Mouse (Mus musculus) olfactory bulb, adult 2 months (tissue): ENCODE data around the gene Mepe. TPM values are rescaled to one million over a fixed set of nuclear protein-coding genes. Genes with fewer than 3 reads are reported as not detected.

Experiments
- H3K27ac ChIP-seq: fragments of 200-500 bp; 2 replicates; pipeline ENCODE4 v1.5.1; 2012; ENCODE audit warnings: low read depth, low read length; ENCODE audit not compliant: insufficient read depth
- H3K4me1 ChIP-seq: fragments of 200-500 bp; 2 replicates; pipeline ENCODE4 v1.6.1; 2012; ENCODE audit warnings: low read length; ENCODE audit not compliant: control insufficient read depth, insufficient read depth
- H3K4me3 ChIP-seq: fragments of 200-500 bp; 2 replicates; pipeline ENCODE4 v1.5.1; 2012; ENCODE audit warnings: mild to moderate bottlenecking, low read depth, low read length, moderate library complexity; ENCODE audit not compliant: insufficient read depth
- CTCF ChIP-seq: fragments of 200-500 bp; IDR thresholded peaks from 2 replicates; pipeline ENCODE4 v1.5.1; 2012; ENCODE audit warnings: low read depth, mild to moderate bottlenecking, low read length, moderate library complexity; ENCODE audit not compliant: insufficient read depth
- POLR2A ChIP-seq: fragments of 200-500 bp; IDR thresholded peaks from 2 replicates; pipeline ENCODE4 v1.6.1; 2012; ENCODE audit warnings: mild to moderate bottlenecking, low read depth, low read length, moderate library complexity; ENCODE audit not compliant: insufficient read depth
- WGBS: fragments of 180-500 bp; shearing (Covaris S2); methylation state at CpG from one replicate; pipeline ENCODE4 v1.1.7; 2018; 5-methylcytosine and 5-hydroxymethylcytosine counted together
- polyA plus RNA-seq: library from polyadenylated mRNA; stranded (reverse); fragments of >200 nt; gene quantifications from 2 replicates; pipeline ENCODE4 v1.2.4, GENCODE M21; 2012; ENCODE audit warnings: low replicate concordance; ENCODE audit not compliant: missing spikeins, insufficient read depth, insufficient read length

The Mepe gene
- polyA plus RNA-seq, 1 experiment = not detected

DNA sequence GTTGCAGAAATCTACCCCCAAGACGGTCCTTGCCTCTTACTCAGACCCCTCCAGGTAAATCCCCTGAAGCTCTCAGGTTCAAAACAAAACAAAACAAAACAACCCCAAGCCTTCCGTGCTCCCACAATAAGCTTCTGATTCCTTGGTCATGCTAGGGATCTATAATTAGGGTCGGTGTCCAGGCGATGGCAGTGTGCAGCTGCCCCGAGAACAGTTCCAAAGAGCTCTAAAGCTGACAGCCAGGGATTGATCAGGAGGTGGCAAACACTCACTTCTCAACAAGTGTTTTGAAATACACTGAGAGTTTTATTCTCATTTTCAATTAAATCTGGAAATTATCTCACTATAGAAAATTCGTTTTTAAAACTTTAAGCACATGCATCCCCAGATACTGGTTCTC lies 17.8 kb downstream of the Mepe start:
- H3K27ac ChIP-seq = no peak overlapping the region
- WGBS = 33% methylated on average over 6 of the region's 6 CpGs
- no peak overlapping the region for H3K4me3 ChIP-seq
- TF ChIP-seq POLR2A (no peak), CTCF (no peak)
- H3K4me1 ChIP-seq = peaks cover 2% of the 10 kb centered on the region

- Histone ChIP-seq H3K4me1 (peaks cover 2% of the 10 kb centered on the region), H3K27ac (no peak overlapping the region), H3K4me3 (no peak overlapping the region)
- TF ChIP-seq CTCF = no peak
- TF ChIP-seq POLR2A = no peak
- WGBS = 74% methylated on average over 9 of the region's 9 CpGs
These were observed 19.6 kb downstream of the Mepe start for GRCm38 (mm10) chr5:104344526-104345240.

DNA sequence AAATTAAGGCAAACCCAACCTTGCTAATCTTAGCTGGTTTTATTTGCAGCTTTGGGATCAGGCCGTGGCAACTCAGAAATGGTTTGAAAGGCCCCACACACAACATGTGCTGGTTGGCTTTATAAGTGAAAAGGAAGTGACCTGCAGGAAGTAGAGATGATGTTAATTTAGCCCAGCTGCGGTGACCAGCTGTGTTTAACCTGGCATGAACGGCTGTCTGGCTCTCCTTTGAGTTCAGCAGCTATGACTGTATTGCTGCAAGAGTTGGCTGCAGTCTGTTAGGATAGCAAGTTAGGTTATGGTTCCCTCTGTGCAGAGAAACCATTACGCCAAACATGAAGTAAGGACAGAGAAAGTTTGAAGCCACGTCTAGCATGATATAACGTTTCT lies 20.1 kb downstream of the Mepe start:
- TF ChIP-seq CTCF (no peak), POLR2A (no peak)
- no peaks in the 10 kb centered on the region for H3K4me1 ChIP-seq

GRCm38 (mm10) chr5:104351041-104351440 lies 25.9 kb downstream of the Mepe start:
- no peak for TF ChIP-seq CTCF
- no peak for TF ChIP-seq POLR2A

More for the DNA sequence above, 20.1 kb downstream of the Mepe start:
- Histone ChIP-seq H3K4me3 (no peak overlapping the region), H3K27ac (no peak overlapping the region)
- 80% methylated on average over 6 of the region's 6 CpGs for WGBS

DNA sequence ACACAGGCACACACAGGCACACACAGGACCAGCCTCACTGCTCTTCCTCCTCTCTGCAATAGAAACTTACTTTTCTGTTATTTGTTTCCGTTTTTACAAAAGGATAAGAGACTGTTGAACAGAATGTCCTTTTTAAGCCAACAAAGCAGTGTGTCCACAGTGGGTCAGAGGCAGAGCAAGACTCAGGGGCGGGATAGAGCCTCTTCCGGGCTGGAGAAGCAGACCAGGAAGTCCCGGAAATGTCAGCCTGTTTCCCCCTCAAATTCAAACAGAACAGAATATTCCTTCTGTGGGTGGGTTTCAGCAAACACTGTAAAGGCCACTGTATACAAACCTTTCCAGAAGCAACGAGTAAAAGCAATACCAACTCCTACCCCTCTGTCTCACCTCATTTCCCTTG lies 26.7 kb downstream of the Mepe start:
- WGBS = 57% methylated on average over 5 of the region's 5 CpGs

More at GRCm38 (mm10) chr5:104351041-104351440, 25.9 kb downstream of the Mepe start:
- 41% methylated on average over 1 of the region's 1 CpGs for WGBS
- Histone ChIP-seq H3K27ac (no peak overlapping the region), H3K4me1 (peaks cover 4% of the 10 kb centered on the region; the same call in 1 of the 2 replicates), H3K4me3 (no peak overlapping the region)

DNA sequence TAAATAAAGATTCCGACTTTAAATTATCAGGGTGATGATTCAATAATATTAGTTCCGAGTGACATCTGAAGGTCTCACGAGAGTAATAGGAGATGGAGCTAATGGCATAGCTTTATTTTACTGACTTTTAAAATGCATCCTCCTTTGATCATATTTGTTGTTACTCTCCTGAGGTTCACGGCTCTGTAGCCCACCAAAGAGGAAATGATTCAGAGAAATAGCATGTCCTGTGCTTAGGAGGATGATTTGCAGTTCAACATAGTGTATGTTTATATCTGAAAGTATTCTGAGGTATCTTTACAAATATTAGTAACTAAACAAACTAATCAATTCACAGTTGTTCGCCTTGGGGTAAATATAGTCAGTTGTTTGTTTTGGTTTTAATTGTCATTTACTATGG lies 32.4 kb downstream of the Mepe start:
- 89% methylated on average over 5 of the region's 5 CpGs for WGBS
- no peak overlapping the region for H3K4me3 ChIP-seq
- H3K4me1 ChIP-seq = no peaks in the 10 kb centered on the region
- no peak for TF ChIP-seq POLR2A
- no peak for TF ChIP-seq CTCF
- no peak overlapping the region for H3K27ac ChIP-seq

More for the DNA sequence above, 26.7 kb downstream of the Mepe start:
- no peak overlapping the region for H3K27ac ChIP-seq
- peaks cover 4% of the 10 kb centered on the region; the same call in 1 of the 2 replicates for H3K4me1 ChIP-seq
- TF ChIP-seq POLR2A (no peak), CTCF (no peak)
- H3K4me3 ChIP-seq = no peak overlapping the region

DNA sequence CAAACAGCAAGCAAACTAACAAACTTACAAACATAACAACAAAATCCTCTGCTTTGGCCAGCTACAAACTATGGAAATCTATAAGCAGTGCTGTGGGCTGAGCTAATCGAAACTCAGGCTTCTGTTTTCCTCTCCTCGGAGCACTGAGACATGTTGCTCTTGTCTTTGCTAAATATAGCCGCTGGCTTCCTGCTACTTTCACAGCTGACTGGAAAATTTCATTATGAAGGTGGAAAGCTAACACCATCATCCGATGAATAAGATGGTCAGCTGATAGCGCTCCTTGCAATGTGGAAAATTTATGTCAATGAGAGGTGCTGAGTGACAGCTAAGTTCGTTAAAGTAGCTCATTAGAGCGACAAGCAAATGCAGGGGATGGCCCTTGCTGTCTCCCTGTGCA lies 33.5 kb downstream of the Mepe start:
- 18% methylated on average over 7 of the region's 7 CpGs for WGBS
- no peak for TF ChIP-seq CTCF
- TF ChIP-seq POLR2A = no peak
- no peak overlapping the region for H3K4me3 ChIP-seq

GRCm38 (mm10) chr5:104359257-104359656 lies 34.1 kb downstream of the Mepe start:
- H3K27ac ChIP-seq = no peak overlapping the region
- 82% methylated on average over 6 of the region's 6 CpGs for WGBS
- no peak overlapping the region for H3K4me3 ChIP-seq
- no peaks in the 10 kb centered on the region for H3K4me1 ChIP-seq
- no peak for TF ChIP-seq POLR2A
- TF ChIP-seq CTCF = no peak

More for the DNA sequence above, 33.5 kb downstream of the Mepe start:
- H3K4me1 ChIP-seq = no peaks in the 10 kb centered on the region
- H3K27ac ChIP-seq = no peak overlapping the region

- no peak overlapping the region for H3K27ac ChIP-seq
- H3K4me1 ChIP-seq = no peaks in the 10 kb centered on the region; the same call in 1 of the 2 replicates
- H3K4me3 ChIP-seq = no peak overlapping the region
- TF ChIP-seq POLR2A (no peak), CTCF (no peak)
- 41% methylated on average over 5 of the region's 5 CpGs for WGBS
These were observed 45.5 kb downstream of the Mepe start for GRCm38 (mm10) chr5:104370580-104370979.
